Mouse (Mus musculus) heart, adult 2 months (tissue): ENCODE results near the gene Plekhh3.

Experiments
- CTCF ChIP-seq: fragments of 200-600 bp; IDR thresholded peaks from 2 replicates; pipeline ENCODE4 v1.8.1; 2022; ENCODE audit warnings: antibody characterized with exemption, mild to moderate bottlenecking, moderate library complexity
- EP300 ChIP-seq: fragments of 200-500 bp; IDR thresholded peaks from 2 replicates; pipeline ENCODE4 v1.6.1; 2011; ENCODE audit warnings: low read depth, low read length, control low read depth; ENCODE audit not compliant: insufficient read depth
- POLR2A ChIP-seq: fragments of 200-500 bp; IDR thresholded peaks from 2 replicates; pipeline ENCODE4 v1.6.1; 2011; ENCODE audit warnings: mild to moderate bottlenecking, low read depth, low read length, control low read depth; ENCODE audit not compliant: insufficient read depth

DNA sequence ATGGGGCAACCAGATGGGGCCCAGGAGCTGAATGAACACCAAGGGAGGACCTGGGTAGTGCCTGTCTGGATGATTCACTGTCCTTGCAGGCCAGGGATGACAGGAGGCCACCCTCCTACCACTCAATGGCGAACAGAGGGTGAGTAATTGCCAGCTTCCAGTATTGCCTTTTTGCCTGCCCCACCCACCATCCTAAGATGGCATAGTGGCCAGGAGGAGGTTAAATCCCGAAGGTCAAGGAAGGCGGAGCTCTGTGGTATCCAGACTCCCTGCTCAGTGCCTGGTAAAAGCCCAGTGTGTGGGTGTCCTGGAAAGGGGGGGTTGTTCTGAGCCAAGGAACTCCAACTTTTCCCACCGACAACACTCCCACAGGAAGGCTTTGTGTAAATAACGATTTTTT is 8.8 kb downstream of the Plekhh3 start:
- TF ChIP-seq CTCF: no peak
- no peak for TF ChIP-seq POLR2A
- no peak for TF ChIP-seq EP300
